8 mouse cellular contexts compared by ENCODE assay signal in the genomic region with DNA sequence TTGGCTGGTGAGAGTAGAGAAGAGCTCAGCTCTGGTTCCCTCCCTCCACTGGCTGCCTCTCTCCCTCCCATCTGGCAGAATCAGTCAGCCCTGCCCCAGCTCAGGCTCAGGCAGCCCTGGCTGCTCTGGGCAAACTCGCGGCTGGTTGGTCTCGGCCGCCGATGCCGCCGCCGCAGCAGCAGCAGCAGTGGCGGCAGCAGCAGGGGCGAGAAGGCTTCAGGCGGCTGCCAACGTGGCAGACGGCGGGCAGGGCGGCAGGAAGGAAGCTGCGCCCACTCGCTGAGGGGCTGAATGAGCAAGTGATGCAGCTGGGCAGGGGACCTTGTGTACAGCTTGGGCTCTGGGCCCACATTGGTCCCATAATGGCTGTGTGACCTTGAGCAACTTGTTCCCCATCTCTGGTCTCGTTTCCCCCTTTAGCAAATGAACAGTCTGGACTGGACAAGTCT. TPM values are rescaled to one million over a fixed set of nuclear protein-coding genes. Genes with fewer than 3 reads are reported as not detected.
A peak's percentile ranks its signal among the peaks of the same experiment; 100 is the strongest.
DNase-seq lines count a peak whose midpoint lies in the region; ATAC-seq and TF ChIP-seq lines count a peak whose summit lies in the region.

No protein-coding gene starts in this region.

- peaks cover 82% of the 10 kb centered on the region for H3K4me1 ChIP-seq in heart, embryonic 13.5 days
- peaks cover 72% of the 10 kb centered on the region for H3K4me1 ChIP-seq in kidney, embryonic 14.5 days (ENCODE audit: control insufficient read depth, insufficient read depth, low read length)
- H3K4me1 ChIP-seq in lung, embryonic 14.5 days (ENCODE audit: insufficient read depth) = peaks cover 64% of the 10 kb centered on the region
- H3K4me1 ChIP-seq in neural tube, embryonic 15.5 days = peaks cover 67% of the 10 kb centered on the region

- WGBS in heart, embryonic 13.5 days = 8% methylated on average over 18 of the region's 18 CpGs
- WGBS in kidney, embryonic 14.5 days = 14% methylated on average over 18 of the region's 18 CpGs
- 13% methylated on average over 18 of the region's 18 CpGs for WGBS in lung, embryonic 14.5 days
- 5% methylated on average over 18 of the region's 18 CpGs for WGBS in neural tube, embryonic 15.5 days

- no peaks in the 10 kb centered on the region for H3K9me3 ChIP-seq in heart, embryonic 13.5 days
- no peaks in the 10 kb centered on the region for H3K9me3 ChIP-seq in kidney, embryonic 14.5 days (ENCODE audit: control insufficient read depth, low read length)
- no peaks in the 10 kb centered on the region for H3K9me3 ChIP-seq in lung, embryonic 14.5 days (ENCODE audit: low read depth, low read length)
- no peaks in the 10 kb centered on the region for H3K9me3 ChIP-seq in neural tube, embryonic 15.5 days (replicated peaks)

- peak; percentile 45 for ATAC-seq in common myeloid progenitor, adult 5-6 weeks (replicated peaks; ENCODE audit: low read depth, poor library complexity, severe bottlenecking)
- ATAC-seq in heart, embryonic 13.5 days (ENCODE audit: extremely low read depth, insufficient number of reproducible peaks, low FRiP score, low TSS enrichment) = no peak; the same call in 1 of the 2 replicates
- peak; percentile 56 for ATAC-seq in kidney, embryonic 14.5 days (ENCODE audit: low FRiP score, low TSS enrichment)
- ATAC-seq in lung, embryonic 14.5 days (ENCODE audit: insufficient read depth) = 0 out of 2 replicates have a peak, but pooled peaks have one; percentile 1
- ATAC-seq in neural tube, embryonic 15.5 days (ENCODE audit: low FRiP score) = peak; percentile 30; the same call in 1 of the 2 replicates

- peak overlapping the region; percentile 80 for H3K9ac ChIP-seq in heart, embryonic 13.5 days
- H3K9ac ChIP-seq in kidney, embryonic 14.5 days (ENCODE audit: low read depth, low read length) = peak overlapping the region; percentile 23
- peak overlapping the region; percentile 16; the same call in 1 of the 2 replicates for H3K9ac ChIP-seq in lung, embryonic 14.5 days
- peak overlapping the region; percentile 33; the same call in 1 of the 2 replicates for H3K9ac ChIP-seq in neural tube, embryonic 15.5 days (replicated peaks)

- TF ChIP-seq CTCF in lung, embryonic 14.5 days (IDR thresholded peaks at IDR 0.05; ENCODE audit: low read depth) = no peak; the same call in 1 of the 2 replicates

- H3K27ac ChIP-seq in heart, embryonic 13.5 days (replicated peaks) = peak overlapping the region; percentile 99
- peak overlapping the region; percentile 86 for H3K27ac ChIP-seq in kidney, embryonic 14.5 days (ENCODE audit: low read depth, low read length)
- H3K27ac ChIP-seq in lung, embryonic 14.5 days (ENCODE audit: low read depth) = peak overlapping the region; percentile 95
- H3K27ac ChIP-seq in neural tube, embryonic 15.5 days (replicated peaks) = peak overlapping the region; percentile 85

- peak overlapping the region; percentile 63 for H3K4me2 ChIP-seq in heart, embryonic 13.5 days
- H3K4me2 ChIP-seq in kidney, embryonic 14.5 days (replicated peaks; ENCODE audit: low read depth, low read length) = peak overlapping the region; percentile 35; the same call in 1 of the 2 replicates
- H3K4me2 ChIP-seq in lung, embryonic 14.5 days = peak overlapping the region; percentile 45
- H3K4me2 ChIP-seq in neural tube, embryonic 15.5 days = peak overlapping the region; percentile 47

- peak; percentile 59 to 66 for DNase-seq in spleen, adult 18-20 months
- no peak for DNase-seq in spleen, adult 12 weeks (ENCODE audit: low spot score)
- DNase-seq in lung, embryonic 14.5 days = peak; percentile 78
- DNase-seq in urinary bladder, postnatal 36 days (ENCODE audit: low spot score in 2 of 2) = no peak

- H3K36me3 ChIP-seq in heart, embryonic 13.5 days = no peaks in the 10 kb centered on the region
- no peaks in the 10 kb centered on the region for H3K36me3 ChIP-seq in kidney, embryonic 14.5 days (ENCODE audit: control insufficient read depth, insufficient read depth, low read length)
- no peaks in the 10 kb centered on the region for H3K36me3 ChIP-seq in lung, embryonic 14.5 days (ENCODE audit: insufficient read depth)
- no peaks in the 10 kb centered on the region for H3K36me3 ChIP-seq in neural tube, embryonic 15.5 days

- H3K27me3 ChIP-seq in heart, embryonic 13.5 days (replicated peaks) = no peaks in the 10 kb centered on the region
- no peaks in the 10 kb centered on the region for H3K27me3 ChIP-seq in kidney, embryonic 14.5 days (ENCODE audit: control insufficient read depth, insufficient read depth, low read length)
- no peaks in the 10 kb centered on the region for H3K27me3 ChIP-seq in lung, embryonic 14.5 days (ENCODE audit: insufficient read depth, low read length)
- no peaks in the 10 kb centered on the region for H3K27me3 ChIP-seq in neural tube, embryonic 15.5 days (replicated peaks)

- H3K4me3 ChIP-seq in heart, embryonic 13.5 days = peak overlapping the region; percentile 35
- H3K4me3 ChIP-seq in kidney, embryonic 14.5 days (ENCODE audit: low read length) = peak overlapping the region; percentile 2; the same call in 1 of the 2 replicates
- no peak overlapping the region for H3K4me3 ChIP-seq in lung, embryonic 14.5 days (ENCODE audit: low read depth, low read length)
- 0 out of 2 replicates have a peak overlapping the region, but pooled peaks have one; percentile 16 for H3K4me3 ChIP-seq in neural tube, embryonic 15.5 days (replicated peaks)

RNA-seq across cellular contexts. Expression of a gene that starts 37.8 kb away (rescaled TPM):
- 45.6 and 61.3 TPM in 2 replicates for total RNA-seq in common myeloid progenitor, adult 5-6 weeks (2017)
- polyA plus RNA-seq in heart, embryonic 13.5 days (2015; fragmentation: Nextera tagmentation; extraction: Ambion mirVana) = 64.6 and 72.7 TPM in 2 replicates
- polyA plus RNA-seq in kidney, embryonic 14.5 days (2014; fragmentation: Nextera tagmentation; extraction: Ambion mirVana) = 103 and 143 TPM in 2 replicates
- polyA plus RNA-seq in lung, embryonic 14.5 days (2014; fragmentation: Nextera tagmentation; extraction: Ambion mirVana) = 96.3 and 101 TPM in 2 replicates
- 22.2 and 45.6 TPM in 2 replicates for polyA plus RNA-seq in neural tube, embryonic 15.5 days (2015; fragmentation: Nextera tagmentation; extraction: Ambion mirVana)

Comparison
In these comparisons a context has a peak if more than half of its experiments do, and no peak if none do; other contexts are left out.
1. DNase-seq: peak in spleen, adult 18-20 months (2 of 2) and lung, embryonic 14.5 days (single experiment); none in spleen, adult 12 weeks (single experiment) and urinary bladder, postnatal 36 days (0 of 2).
2. H3K9ac ChIP-seq: peak in every context shown above with its lines; median percentile 80 in heart, embryonic 13.5 days; 33 in neural tube, embryonic 15.5 days; 23 in kidney, embryonic 14.5 days; 16 in lung, embryonic 14.5 days.
3. Peak in every context shown above with its lines, with median percentiles within 50 percentile points of each other: H3K27ac ChIP-seq and H3K4me2 ChIP-seq.